ENCODE assay signal across 14 mouse cellular contexts in the genomic region with DNA sequence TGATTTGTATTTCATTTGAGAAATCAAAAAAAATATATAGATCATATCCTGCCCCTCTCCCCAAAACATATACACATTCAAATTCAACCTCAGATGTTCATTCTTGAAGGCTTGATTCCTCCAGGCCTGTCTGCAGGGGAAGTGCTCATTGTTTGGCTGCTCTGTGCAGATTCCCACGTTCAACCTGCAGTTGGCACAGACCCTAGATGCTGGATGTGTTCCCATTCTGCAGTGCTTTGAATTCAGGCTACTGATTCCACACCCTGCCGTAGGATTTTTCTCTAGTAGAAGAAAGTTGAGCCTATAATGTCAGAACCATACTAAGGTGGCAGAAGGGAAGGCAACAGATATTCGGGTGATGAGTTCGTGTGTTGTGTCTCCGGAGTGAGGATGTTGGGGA.
DNase-seq lines count a peak whose midpoint lies in the region; TF ChIP-seq lines count a peak whose summit lies in the region.
"Had no signal": no experiment of that assay in that cellular context is flagged by ENCODE, and none has a peak within 500 bp of the region (broad histone marks: within the 10 kb centered on the region; RNA-seq: fewer than 3 reads in every experiment).

No protein-coding gene starts in this region.

- DNase-seq in frontal cortex, postnatal 36 days (ENCODE audit: low spot score in 2 of 2), result peak; percentile 31 to 33
- no peak for DNase-seq in frontal cortex, postnatal 10 days (ENCODE audit: low spot score in 2 of 2)
- DNase-seq in ovary, postnatal 14 days (ENCODE audit: low spot score), result peak; percentile 21
- DNase-seq in ovary, postnatal 36 days (ENCODE audit: low spot score), result no peak
- DNase-seq in left cerebral cortex, adult 2 months (ENCODE audit: extremely low spot score in 1 of 2, low spot score in 2 of 2), result peak; percentile 17
- no peak for DNase-seq in thymus, adult 18-20 months
- DNase-seq in lung, adult 2 months, result no peak
- DNase-seq: adrenal gland, adult 2 months; heart, postnatal 36 days; kidney, adult 2 months had no signal

- no peak overlapping the region for H3K4me3 ChIP-seq in left cerebral cortex, adult 2 months
- no peak overlapping the region for H3K4me3 ChIP-seq in lung, adult 2 months (replicated peaks; ENCODE audit: extremely low read depth, low read depth, low read length)
- H3K4me3 ChIP-seq: embryonic facial prominence, embryonic 13.5 days; forebrain, embryonic 12.5 days; liver, embryonic 15.5 days; megakaryocyte, embryonic 14.5 days had no signal

- TF ChIP-seq POLR2A in lung, adult 2 months (IDR thresholded peaks at IDR 0.05; ENCODE audit: borderline replicate concordance, extremely low read depth, low read depth, low read length), result no peak

- H3K27ac ChIP-seq in left cerebral cortex, adult 2 months, result no peak overlapping the region
- H3K27ac ChIP-seq: embryonic facial prominence, embryonic 13.5 days; forebrain, embryonic 12.5 days; liver, embryonic 15.5 days had no signal

- 67% methylated on average over 5 of the region's 5 CpGs for WGBS in lung, adult 2 months

- intact Hi-C loops in left cerebral cortex, adult 2 months (cut with DNase I), result no loop called here

- no peak for TF ChIP-seq CTCF in left cerebral cortex, adult 2 months (IDR thresholded peaks at IDR 0.05)
- TF ChIP-seq CTCF in lung, adult 2 months (IDR thresholded peaks at IDR 0.05; ENCODE audit: insufficient read depth, low read length), result no peak

- no peaks in the 10 kb centered on the region for H3K4me1 ChIP-seq in lung, adult 2 months (ENCODE audit: control insufficient read depth, insufficient read depth, low read length)
- H3K4me1 ChIP-seq: forebrain, embryonic 12.5 days; liver, embryonic 15.5 days; megakaryocyte, embryonic 14.5 days had no signal

Comparison
In these comparisons a context has a peak if more than half of its experiments do, and no peak if none do; other contexts are left out.
1. DNase-seq: peak in frontal cortex, postnatal 36 days (2 of 2), ovary, postnatal 14 days (single experiment) and left cerebral cortex, adult 2 months (2 of 2); none in frontal cortex, postnatal 10 days (0 of 2), ovary, postnatal 36 days (single experiment), thymus, adult 18-20 months (0 of 2) and lung, adult 2 months (single experiment).